Mouse (Mus musculus) mouse embryonic stem cell (cell line): ENCODE measurements at regions not wholly inside any gene's neighbourhood (a gene's known extent, or its start where the extent isn't known, plus 50 kb on each side); places are given as distances from the start of the nearest gene placed in this dataset.

Source experiments
- in situ Hi-C, 2 experiments: fragments of 300-500 bp; cut with MboI; formaldehyde crosslinking; loops; 1 replicate in 1 of 2; 3 replicates in 1 of 2; pipeline ENCODE4 v1.14.3; 2019 to 2020; ENCODE audit warnings: low sequenced_read_pairs in 2 of 2, low pct_unique_long_range_greater_than_20kb in 1 of 2, mixed read lengths in 1 of 2; ENCODE audit not compliant: unreplicated experiment in 1 of 2

- in situ Hi-C loops: no loop called here
These were observed 210.4 kb upstream of the Igfbp3 start for GRCm38 (mm10) chr11:7424082-7424471.

DNA sequence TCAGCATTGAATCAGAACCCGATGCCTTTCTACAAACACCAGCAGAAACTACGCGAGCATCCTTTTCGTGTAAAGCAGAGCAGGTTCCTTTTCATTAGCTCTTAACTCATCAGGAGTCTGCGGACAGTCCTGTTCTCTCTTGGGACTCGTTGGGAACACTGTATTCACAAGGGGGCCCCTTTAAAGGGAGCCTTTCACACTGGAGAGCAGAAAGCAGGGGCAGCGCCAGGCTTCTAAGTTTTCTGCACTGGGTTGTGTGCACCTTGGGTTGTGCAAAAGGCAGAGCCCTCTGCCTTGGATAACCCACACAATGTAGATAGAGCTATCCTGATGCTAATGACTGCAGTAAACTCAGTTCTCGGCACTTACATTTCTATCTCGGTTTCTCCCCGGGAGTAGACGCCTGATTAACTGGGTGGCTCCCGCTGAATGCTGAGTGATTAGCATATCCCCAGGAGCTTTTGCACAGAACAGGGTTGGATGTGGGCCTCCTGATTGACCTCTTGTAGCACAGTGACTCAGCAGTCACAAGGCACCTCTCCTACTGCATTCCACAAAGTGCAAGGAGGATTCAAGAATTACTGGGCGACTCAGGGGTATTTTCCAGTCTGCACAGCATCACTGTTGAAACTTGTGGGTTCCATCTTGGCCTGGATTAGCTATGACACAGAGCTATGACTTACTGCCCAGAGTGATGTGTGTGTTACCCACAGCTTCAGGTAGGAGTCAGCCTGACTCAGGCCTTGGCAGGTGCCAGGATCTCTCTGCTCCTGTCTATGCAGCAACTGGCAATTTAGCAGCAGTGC is 209.8 kb upstream of the Igfbp3 start:
- in situ Hi-C loops: no loop called here

GRCm38 (mm10) chr11:7412631-7413030 is 198.9 kb upstream of the Igfbp3 start:
- in situ Hi-C loops: no loop called here

DNA sequence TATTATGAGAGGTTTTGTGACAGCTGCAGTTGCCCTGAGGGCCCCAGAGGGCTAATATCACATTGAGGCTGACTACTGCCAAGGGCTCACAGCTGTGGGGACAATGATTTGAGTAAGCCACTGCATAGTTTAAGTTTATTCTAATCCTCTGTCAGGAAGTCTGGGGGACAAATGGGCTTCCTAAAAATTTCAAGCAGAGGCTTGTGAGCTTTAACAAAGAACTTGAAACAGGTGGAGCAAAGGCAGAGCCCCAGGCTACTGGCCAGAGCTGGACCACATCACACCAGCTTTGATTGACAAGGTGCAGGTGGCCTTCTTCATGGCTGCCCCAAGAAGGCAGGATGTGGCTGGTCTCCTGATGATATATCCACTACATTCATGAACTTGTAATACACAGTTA is 195.3 kb upstream of the Igfbp3 start:
- in situ Hi-C loops: no loop called here

GRCm38 (mm10) chr11:7404666-7405065 is 190.9 kb upstream of the Igfbp3 start:
- in situ Hi-C loops: no loop called here

GRCm38 (mm10) chr11:7371835-7372234 is 158.1 kb upstream of the Igfbp3 start:
- in situ Hi-C loops: no loop called here

DNA sequence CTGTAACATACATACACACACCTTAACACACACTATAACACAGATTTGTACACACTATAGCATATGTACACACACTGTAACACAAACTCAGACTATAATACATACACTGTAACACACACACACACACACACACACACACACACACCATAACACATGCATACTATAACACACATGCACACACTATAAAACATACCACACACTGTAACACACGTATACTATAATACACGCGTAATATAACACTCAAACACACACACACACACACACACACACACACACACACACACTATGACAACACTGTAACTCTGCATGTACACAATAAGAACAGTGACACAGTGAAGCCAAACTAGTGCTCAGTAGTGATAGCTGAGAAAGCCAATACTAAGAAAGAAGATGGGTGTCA is 147.7 kb upstream of the Igfbp3 start:
- in situ Hi-C loops: no loop called here

DNA sequence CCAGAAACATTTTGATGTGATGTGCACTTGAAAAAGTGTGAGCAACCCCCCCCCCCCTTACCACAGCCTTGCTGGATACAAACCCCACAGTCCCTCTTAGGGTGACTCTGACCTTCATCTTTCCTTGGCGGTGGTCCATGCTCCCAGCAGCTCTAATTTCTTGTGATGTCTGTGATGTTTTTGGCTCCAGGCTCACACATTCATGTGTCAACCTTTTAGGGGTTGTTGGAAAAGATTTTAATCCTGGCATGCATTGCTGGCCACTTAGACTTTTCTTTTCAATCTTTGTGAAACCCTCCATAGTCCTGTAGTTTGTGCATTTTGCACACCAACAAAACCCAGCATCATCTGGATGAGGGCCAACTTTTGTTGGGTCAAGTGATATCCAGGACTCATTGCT is 134.9 kb upstream of the Igfbp3 start:
- in situ Hi-C loops: no loop called here

DNA sequence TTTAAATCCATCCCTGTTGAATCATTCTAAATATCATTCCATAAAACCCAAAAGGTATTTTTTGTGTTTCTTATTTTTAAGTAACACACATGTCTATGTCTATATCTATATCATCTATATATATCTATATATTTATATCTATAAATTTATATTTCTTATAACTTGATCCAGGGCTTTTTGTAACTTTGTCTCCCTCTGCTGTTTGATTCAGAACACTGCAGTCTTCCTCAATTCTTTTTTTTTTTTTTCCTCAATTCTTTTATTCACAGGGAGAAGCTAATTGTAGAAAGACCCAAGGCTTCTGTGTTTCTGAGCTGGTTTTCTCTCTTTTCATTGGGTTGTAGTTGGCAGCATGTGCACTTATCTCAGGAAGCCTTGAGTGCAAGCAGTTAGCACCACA is 124.1 kb upstream of the Igfbp3 start:
- in situ Hi-C loops: no loop called here

DNA sequence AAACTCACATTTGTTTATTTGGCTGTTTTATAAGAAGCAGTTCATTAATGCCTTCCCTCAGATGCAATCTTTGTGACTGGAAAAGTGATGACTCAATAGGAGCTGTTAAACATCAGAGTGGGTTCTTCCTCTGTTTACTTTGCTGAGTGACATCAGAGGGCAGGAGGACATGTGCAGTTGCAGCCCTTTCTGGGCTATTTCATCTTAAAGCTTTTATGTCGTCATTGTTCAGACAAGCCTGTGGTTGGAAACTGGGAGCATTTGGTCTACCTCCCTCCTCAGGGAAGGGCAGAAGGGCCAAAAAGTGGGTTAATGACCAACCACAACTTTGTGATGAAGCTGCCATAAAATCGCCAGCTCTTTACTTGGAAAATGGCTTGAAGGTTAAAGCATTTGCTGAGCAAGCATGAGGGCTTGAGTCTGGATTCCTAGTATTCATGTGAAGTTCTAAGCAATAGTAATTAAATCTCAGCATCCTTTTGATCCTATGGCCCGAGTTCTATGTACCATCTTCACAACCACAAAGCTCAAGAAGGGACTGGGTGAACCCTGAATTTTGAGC is 103.8 kb upstream of the Igfbp3 start:
- in situ Hi-C loops: no loop called here

- in situ Hi-C loops: no loop called here
These were observed 82.5 kb upstream of the Igfbp3 start for GRCm38 (mm10) chr11:7296252-7296651.

DNA sequence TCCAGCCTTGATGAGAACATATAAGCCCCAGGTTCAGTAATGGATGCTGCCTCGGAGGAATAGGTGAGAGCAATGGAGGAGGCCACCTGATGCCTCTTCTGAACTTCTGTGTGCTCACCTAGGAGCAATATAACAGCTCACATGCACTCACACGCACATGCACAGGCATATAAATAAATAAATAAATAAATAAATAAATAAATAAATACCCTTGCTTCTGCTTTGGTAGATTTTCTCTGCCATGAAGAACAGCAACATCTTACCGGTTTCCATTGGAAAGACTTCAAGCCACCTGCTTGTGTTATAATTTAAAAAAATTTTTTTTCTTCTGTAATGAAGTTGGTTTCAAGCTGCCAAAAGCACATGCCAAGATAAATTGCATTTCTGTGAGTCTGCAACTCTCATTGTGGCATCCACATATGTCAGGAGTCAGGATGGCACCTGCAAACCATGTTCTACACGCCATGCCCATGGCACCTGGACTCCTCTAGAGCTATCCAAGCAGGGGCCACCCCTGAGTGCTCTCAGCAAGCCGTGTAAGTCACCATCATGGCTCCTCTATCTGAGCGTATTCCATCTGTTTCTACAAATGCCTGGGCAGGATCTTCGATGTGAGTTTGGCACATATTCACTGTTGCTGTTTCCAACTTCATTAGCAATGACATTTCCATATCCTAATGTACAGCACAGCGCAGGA is 75.7 kb upstream of the Igfbp3 start:
- in situ Hi-C loops: no loop called here

- in situ Hi-C loops: no loop called here
These were observed 71.2 kb upstream of the Igfbp3 start for GRCm38 (mm10) chr11:7284836-7285490.

DNA sequence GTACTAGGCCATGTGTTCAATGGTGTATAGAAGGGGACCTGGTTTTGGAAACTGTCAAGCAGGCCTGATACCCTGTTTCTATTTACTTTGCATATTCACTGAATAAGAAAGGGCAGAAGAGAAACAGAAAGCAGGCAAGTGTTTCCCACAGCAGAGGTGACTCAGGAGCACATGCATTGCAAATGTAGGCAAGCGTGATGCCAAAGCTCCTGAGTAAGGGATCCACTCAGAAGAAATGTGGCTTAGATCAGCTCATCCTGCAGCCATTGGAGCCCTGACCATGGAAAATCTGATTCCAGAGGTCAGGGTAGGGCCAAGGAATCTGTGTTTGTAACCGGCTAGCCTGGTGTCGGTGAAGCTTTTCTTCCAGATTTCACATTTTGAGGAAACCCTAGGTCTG is 69.3 kb upstream of the Igfbp3 start:
- in situ Hi-C loops: no loop called here

- in situ Hi-C loops: no loop called here
These were observed 68.5 kb upstream of the Igfbp3 start for GRCm38 (mm10) chr11:7282188-7282587.

DNA sequence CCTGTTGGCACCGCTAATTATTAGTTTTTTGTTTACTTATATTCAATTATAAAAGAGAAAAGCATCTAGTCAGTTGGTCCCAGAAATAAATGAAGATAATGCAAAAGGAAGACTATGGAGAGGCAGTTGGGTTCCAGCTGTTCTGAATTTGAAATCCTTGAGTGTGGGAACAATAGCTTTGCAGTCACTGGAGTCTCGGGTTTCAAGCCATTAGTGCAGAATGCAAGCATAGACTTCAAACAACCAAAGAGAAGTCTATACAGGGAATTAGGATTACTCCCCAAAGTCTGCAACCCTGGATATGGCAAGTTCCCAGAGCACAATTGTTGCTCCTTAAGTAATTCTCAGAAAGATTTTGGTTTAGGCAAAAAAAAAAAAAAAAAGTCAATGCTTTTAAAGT is 67.9 kb upstream of the Igfbp3 start:
- in situ Hi-C loops: no loop called here

GRCm38 (mm10) chr11:7279891-7280290 is 66.2 kb upstream of the Igfbp3 start:
- in situ Hi-C loops: no loop called here

DNA sequence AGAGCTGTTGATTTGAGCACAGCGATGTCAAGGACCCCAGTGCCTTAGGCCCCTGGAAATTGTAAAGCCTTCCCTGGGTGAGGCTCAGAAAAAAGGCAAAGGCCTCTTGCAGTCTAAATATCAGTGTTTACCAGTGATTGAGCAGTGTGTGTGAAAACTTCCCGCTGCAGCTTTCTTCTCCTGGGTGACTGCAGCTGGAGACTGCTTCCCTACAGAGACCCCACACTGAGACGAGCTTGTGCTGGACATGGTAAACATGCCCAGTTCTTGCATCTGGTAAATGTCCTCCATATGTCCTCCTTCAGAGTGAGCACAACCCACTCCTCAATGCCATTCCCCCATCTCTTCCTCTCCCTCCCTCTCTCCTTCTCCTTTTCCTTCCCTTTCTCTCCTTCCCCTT is 58.8 kb upstream of the Igfbp3 start:
- in situ Hi-C loops: no loop called here

GRCm38 (mm10) chr11:7270916-7271315 is 57.2 kb upstream of the Igfbp3 start:
- in situ Hi-C loops: no loop called here
